Mouse (Mus musculus): ENCODE results near the gene Trmt11.
"Not testable (repeated sequence)": the region's sequence is repeated elsewhere in the genome, so short reads cannot be mapped to it uniquely, and the experiment has no call there.

Gene Trmt11

DNA sequence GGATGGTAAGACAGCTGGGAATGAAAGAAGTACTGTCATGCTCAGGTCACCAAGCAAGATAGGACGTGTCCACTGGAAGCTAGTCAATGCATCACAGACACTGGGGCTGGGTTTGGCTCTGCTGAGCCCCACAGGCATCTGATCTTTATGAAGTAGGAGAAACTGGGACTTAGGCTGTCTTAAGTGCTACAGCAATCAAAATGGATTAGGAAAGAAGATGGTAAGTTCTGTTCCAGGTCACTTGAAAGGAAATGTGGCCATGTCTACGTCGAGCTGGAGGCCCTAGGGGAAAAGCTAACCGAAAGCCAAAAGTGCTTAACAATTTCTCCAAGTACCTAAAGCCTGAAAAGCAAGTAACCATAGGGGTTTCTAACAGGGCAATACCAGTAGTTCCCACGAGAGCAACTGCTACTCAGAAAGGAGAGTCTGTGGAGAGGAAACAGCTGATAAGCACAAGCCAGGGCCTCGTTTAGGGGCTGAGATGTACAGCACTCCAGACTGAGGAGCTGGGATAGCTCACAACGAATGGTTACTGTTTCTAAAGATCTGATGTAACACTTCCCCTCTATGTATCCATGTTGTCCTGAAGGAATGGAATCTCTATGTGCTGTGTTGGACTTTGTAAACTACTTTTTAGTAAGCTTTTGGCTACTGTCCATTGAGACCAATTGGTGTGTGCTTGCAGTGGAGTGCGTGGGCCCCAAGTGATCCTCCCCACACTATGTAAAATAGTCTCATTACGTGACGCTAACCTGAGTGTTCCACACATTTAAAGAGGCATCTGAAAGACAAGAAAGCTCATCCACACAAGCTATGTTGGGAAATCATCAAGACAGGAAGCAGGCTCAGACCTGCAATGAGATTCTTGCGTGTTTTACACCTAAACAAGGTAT is 44.6 kb downstream of the Trmt11 start:
- DNase-seq (ENCODE audit: low spot score) = no peak

DNA sequence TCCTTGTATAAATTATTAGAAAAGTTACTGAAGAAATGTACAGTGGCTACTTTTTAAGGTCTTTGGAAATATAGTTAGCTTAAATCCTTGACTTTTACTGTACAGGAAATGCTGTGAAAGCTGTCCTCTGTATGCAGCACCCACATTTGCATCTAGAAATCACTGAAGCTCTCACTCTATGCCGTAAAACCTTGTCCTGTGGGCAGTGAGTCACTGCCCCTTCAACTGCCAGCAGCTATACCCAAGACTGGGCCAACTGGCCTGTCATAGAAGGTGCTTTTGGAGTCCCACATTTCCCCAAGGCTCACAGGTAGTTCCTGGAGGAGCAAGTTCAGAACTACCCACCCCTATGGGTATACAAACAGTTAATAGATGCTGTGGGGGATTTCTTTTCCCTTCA is 48.2 kb downstream of the Trmt11 start:
- no peak for DNase-seq (ENCODE audit: low spot score)

DNA sequence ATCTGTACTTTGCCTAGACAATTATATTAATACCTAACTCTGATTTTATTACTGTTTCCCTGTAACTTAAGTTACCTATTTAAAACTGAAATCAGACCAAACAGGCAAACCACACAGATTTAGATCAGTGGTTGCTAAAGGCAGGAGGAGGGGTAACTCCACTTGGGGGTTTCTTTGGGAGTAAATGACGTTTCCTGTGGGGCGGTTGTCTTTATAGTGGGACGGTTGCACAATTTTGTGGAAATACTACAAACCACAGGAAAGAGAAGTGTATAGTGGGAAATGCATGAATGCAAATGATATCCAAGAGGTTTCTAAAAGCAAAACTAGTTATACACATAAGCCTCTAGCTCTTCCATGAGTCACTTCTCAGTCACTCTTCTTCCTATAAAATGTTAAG is 50.6 kb downstream of the Trmt11 start:
- DNase-seq (ENCODE audit: low spot score) = no peak

DNA sequence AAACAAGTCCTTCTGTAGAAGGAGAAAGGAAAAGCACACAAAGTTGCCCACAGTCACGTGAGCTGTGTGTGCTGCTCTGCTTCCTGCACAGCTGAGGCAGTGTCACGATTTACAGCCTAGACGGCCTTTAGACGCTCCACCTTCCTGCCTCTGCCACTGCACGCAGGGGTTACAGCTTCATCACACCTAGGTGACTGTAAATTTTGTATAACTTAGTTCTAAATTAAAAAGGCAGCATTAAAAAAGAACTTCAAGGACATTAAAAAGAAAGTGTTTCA is 62.1 kb downstream of the Trmt11 start:
- DNase-seq (ENCODE audit: low spot score) = no peak

DNA sequence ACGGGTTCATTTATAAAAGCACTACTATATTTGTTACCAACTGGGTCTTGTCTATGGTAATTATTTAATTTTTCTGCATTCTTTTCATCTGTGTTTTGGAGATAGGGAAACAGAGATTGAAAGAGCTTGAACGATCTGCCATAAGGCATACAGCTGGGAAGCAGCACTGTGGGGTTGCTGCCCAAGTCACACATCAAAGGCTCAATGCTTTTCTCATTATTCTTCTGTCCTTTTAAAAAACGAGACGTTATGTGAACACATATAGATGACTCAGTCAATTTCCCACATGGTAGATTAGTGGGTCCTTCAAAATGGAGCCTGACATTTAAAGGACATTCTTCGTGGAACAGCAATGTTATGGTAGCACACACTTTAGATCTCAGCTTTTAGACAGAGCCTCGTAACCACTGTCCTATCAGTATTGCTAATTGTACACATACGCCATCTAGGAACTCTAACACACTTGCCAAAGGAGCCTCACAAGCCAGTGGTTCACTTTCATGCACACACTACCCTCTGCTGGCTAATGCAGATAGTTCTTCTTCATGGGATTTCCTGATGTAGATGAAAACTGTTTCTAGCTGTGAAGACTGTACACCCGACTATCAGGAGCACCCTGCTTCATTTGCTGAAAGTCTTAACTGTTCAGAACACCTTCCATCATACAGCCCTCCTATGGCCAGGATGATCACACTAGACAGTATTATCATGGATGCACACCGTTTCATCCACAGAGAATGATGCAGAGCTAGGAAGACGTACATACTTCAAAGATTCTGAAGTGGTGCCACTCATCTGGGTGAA is 62.6 kb downstream of the Trmt11 start:
- no peak for DNase-seq (ENCODE audit: low spot score)

DNA sequence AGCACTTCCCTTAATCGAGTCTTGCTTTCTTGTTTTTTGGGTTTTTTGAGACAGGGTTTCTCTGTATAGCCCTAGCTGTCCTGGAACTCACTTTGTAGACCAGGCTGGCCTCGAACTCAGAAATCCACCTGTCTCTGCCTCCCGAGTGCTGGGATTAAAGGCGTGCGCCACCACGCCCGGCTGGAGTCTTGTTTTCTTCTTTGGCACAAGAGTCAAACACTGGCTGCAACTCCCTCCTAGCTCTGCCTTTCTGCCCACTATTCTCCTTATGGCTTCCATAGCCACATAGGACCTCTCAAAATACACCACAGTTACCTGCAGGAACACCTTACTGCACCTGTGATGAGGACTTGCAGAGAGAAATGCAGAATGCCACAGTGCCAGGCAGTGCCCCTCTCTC is 64.6 kb downstream of the Trmt11 start:
- not testable (repeated sequence) for DNase-seq (ENCODE audit: low spot score)

DNA sequence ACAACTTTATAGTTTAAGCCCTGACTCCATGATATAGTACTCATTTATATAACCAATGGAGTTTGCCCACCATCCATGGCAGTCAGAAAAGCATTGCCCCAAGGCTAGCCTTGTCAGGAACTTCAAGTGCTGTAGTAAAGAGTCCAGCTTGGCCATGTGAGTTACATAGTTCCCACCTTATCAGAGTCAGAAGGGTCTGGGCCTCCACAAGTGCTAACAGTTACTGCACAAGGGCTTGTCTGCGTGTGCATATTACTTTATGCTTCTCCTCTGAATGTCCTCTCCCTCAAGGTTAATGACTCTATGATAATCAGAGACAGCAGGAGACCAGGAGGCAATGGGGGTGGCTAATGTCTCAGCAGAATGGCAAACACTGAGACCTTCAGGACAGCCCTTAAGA is 73.4 kb downstream of the Trmt11 start:
- DNase-seq (ENCODE audit: low spot score) = no peak

DNA sequence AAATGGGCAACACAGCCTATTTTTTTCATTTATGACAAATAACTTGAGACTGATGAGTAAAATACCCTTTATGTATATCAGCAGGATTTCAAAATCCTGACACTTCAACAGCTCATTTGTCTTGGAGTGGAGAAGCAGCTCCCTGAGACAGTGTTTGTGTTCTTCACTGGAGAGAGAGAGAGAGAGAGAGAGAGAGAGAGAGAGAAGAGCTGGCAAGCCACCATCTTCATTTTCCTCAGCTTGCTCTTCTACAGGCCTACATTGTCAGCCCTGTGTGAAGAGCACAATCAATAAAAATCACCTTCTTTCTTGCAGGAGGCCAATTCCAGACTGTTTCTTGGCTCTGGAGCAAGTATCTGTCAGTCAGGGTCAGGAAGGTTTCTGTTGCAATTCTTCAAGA is 78.8 kb downstream of the Trmt11 start:
- DNase-seq (ENCODE audit: low spot score) = no peak

DNA sequence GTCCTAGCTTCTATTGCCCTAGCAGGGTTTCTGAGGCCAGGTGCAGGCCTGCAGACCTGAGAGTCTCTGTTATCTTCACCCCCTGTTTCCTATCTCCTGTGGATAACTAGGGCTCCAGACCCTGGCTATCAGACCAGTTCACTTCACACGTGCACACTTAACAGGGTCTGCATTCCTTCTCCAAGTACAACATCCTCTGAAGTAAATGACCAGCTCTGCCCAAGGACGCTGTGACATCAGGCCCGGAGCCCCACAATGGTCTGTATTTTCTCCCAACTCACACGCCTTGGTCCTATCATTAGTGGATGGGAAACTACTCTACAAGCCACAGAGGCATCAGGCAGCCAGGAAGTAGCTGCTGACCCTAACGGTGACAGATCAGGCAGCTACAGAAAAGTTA is 81.4 kb downstream of the Trmt11 start:
- no peak for DNase-seq (ENCODE audit: low spot score)

DNA sequence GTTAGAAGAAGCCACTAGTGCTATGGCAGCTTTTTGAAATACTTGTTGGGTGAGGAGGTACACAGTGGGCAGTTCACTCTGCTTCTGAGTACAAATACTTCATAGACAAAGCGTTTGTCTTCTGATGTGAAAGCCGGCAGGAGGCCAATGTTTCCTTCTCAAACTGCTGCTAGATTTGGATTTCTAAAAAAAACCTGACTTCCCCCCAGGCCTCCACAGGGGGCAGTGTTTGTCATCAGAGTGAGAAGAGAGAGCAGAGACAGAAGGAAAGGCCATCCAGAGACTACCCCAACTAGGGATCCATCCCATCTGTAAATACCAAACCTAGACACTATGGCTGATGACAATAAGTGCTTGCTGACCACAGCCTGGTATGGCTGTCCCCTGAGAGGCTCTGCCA is 83.3 kb downstream of the Trmt11 start:
- DNase-seq (ENCODE audit: low spot score) = no peak

DNA sequence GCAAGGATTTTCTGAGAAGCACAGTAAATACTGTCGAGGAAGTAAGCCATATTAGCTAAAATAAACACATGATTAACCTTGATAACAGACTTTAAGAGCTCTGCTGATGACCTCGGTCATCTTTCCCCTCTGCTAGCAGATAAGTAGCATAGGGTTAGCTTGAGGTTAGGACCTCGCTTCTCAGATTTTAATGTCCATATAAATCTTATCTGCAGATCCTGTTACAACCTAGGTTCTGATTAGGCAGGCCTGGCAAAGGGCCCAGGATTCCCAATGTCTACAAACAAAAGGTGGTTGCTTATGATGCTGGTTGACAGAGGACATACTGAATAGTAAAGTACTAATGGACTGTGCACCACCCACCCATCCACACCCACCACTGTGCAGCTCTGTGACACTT is 83.8 kb downstream of the Trmt11 start:
- no peak for DNase-seq (ENCODE audit: low spot score)

DNA sequence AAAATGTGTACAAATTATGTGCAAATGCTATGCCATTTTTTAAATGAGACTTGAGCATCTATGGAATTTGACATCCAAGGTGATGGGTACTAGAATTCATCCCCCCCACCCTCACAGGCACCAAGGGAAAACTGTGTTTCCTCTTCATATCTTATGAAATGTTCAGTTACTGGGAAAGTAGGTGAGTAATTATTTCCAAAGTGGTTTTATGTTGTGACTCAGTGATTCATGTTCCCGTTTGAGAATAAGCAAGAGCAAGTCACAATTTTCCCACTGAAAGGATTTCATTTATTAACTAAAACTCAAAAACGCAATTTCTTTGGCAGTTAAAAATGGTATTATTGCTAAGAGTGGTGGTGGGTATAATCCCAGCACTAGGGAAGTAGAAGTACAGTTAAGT is 95.8 kb downstream of the Trmt11 start:
- DNase-seq (ENCODE audit: low spot score) = no peak

DNA sequence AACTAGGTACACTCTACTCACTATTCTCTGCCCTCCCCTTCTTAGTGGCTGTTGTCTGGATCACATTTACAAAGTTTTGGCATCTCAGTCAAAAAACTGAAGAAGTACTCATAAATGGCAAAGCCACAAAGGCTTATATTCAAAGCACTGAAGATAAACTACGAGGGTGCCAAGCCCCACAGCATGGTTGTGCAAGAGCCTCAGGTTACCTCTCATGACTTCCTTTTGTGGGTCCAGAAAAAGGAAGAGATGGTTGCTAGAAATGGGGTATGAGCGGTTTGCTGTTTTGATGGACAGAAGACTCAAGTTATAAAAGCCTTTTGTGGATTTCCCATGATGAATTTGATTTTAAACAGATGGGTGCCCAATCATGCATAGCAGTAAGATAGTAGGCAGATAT is 97.4 kb downstream of the Trmt11 start:
- DNase-seq (ENCODE audit: low spot score) = no peak

DNA sequence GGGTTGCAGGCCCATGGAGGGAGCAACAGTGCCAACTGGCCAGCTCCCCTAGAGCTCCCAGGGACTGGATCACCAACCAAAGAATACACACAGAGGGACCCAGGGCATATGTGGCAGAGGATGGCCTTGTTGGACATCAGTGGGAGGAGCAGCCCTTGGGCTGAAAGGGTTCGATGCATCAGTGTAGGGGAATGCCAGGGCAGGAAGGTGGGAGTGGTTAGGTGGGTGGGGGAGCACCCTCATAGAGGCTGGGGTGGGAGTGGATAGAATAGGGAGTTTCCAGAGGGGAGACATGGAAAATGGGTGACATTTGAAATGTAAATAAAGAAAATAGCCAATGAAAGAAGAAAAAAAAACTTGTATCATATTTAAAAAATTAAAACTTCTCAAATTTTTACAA is 97.8 kb downstream of the Trmt11 start:
- no peak for DNase-seq (ENCODE audit: low spot score)

DNA sequence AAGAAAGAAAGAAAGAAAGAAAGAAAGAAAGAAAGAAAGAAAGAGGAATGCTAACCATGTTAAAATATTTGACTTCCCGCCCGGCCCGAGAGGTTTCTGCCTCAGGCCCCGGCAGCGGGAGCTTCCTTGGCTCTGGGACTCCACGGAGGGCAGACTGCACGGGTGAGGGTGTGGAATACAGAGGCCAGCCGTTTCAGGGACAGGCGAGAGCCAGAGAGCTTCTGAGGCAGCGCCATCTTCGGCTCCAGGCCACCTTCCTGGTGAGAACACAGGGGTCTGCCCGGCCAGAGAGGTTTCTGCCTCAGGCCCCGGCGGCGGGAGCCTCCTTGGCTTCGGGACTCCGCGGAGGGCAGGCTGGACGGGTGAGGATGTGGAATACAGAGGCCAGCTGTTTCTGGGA is 102.3 kb downstream of the Trmt11 start:
- DNase-seq (ENCODE audit: low spot score) = not testable (repeated sequence)

All from ovary, postnatal 10 days (tissue).